Comparison of ENCODE assay signal across 10 mouse cellular contexts in genomic region chr2:30995432-30995996, GRCm38 (mm10). TPM values are rescaled to one million over a fixed set of nuclear protein-coding genes. Genes with fewer than 3 reads are reported as not detected.
A peak's percentile ranks its signal among the peaks of the same experiment; 100 is the strongest.
DNase-seq lines count a peak whose midpoint lies in the region; ATAC-seq lines count a peak whose summit lies in the region.
"Had no signal": no experiment of that assay in that cellular context is flagged by ENCODE, and none has a peak within 500 bp of the region (broad histone marks: within the 10 kb centered on the region; RNA-seq: fewer than 3 reads in every experiment).

No protein-coding gene starts in this region.

- H3K36me3 ChIP-seq in kidney, embryonic 14.5 days (ENCODE audit: control insufficient read depth, insufficient read depth, low read length) = no peaks in the 10 kb centered on the region; the same call in 1 of the 2 replicates
- peaks cover 21% of the 10 kb centered on the region for H3K36me3 ChIP-seq in heart, embryonic 13.5 days
- H3K36me3 ChIP-seq in hindbrain, embryonic 12.5 days = peaks cover 11% of the 10 kb centered on the region; the same call in 1 of the 2 replicates

- H3K9ac ChIP-seq in kidney, embryonic 14.5 days (ENCODE audit: low read depth, low read length) = no peak overlapping the region
- H3K9ac ChIP-seq in heart, embryonic 13.5 days = peak overlapping the region; percentile 79
- H3K9ac ChIP-seq in hindbrain, embryonic 12.5 days = no peak overlapping the region
- H3K9ac ChIP-seq: embryonic facial prominence, embryonic 15.5 days; liver, embryonic 14.5 days had no signal

- 66% methylated on average over 11 of the region's 11 CpGs for WGBS in kidney, embryonic 14.5 days
- WGBS in heart, embryonic 13.5 days = 50% methylated on average over 11 of the region's 11 CpGs
- WGBS in hindbrain, embryonic 12.5 days = 78% methylated on average over 11 of the region's 11 CpGs

- no peaks in the 10 kb centered on the region for H3K4me1 ChIP-seq in kidney, embryonic 14.5 days (ENCODE audit: control insufficient read depth, insufficient read depth, low read length)
- peaks cover 29% of the 10 kb centered on the region for H3K4me1 ChIP-seq in heart, embryonic 13.5 days
- H3K4me1 ChIP-seq in hindbrain, embryonic 12.5 days = 0 out of 2 replicates have a peak, but pooled peaks cover 3% of the 10 kb centered on the region

- no peak for ATAC-seq in kidney, embryonic 14.5 days (ENCODE audit: low FRiP score, low TSS enrichment)
- peak; percentile 59 for ATAC-seq in activated CD4-positive, CD25-positive, alpha-beta regulatory T cell, adult 4 months
- ATAC-seq in heart, embryonic 13.5 days (ENCODE audit: extremely low read depth, insufficient number of reproducible peaks, low FRiP score, low TSS enrichment) = 0 out of 2 replicates have a peak, but pooled peaks have one; percentile 11
- no peak for ATAC-seq in hindbrain, embryonic 12.5 days (ENCODE audit: low FRiP score)

- no peak overlapping the region for H3K27ac ChIP-seq in kidney, embryonic 14.5 days (ENCODE audit: low read depth, low read length)
- H3K27ac ChIP-seq in heart, embryonic 13.5 days (replicated peaks) = peak overlapping the region; percentile 87
- H3K27ac ChIP-seq in hindbrain, embryonic 12.5 days = no peak overlapping the region
- H3K27ac ChIP-seq: embryonic facial prominence, embryonic 15.5 days; liver, embryonic 14.5 days had no signal

- no peak overlapping the region for H3K4me2 ChIP-seq in kidney, embryonic 14.5 days (replicated peaks; ENCODE audit: low read depth, low read length)
- H3K4me2 ChIP-seq in heart, embryonic 13.5 days = peak overlapping the region; percentile 71
- no peak overlapping the region for H3K4me2 ChIP-seq in hindbrain, embryonic 12.5 days (replicated peaks)
- H3K4me2 ChIP-seq: embryonic facial prominence, embryonic 15.5 days had no signal

- no peaks in the 10 kb centered on the region for H3K9me3 ChIP-seq in kidney, embryonic 14.5 days (ENCODE audit: control insufficient read depth, low read length)
- H3K9me3 ChIP-seq in heart, embryonic 13.5 days = no peaks in the 10 kb centered on the region
- no peaks in the 10 kb centered on the region for H3K9me3 ChIP-seq in hindbrain, embryonic 12.5 days (replicated peaks)
- H3K9me3 ChIP-seq: embryonic facial prominence, embryonic 15.5 days had no signal

- intact Hi-C loops in left cerebral cortex, postnatal 14 days (cut with DNase I) = no loop called here

- H3K4me3 ChIP-seq in kidney, embryonic 14.5 days (ENCODE audit: low read length) = no peak overlapping the region
- H3K4me3 ChIP-seq in heart, embryonic 13.5 days = peak overlapping the region; percentile 52
- no peak overlapping the region for H3K4me3 ChIP-seq in hindbrain, embryonic 12.5 days
- H3K4me3 ChIP-seq: embryonic facial prominence, embryonic 15.5 days had no signal

- H3K27me3 ChIP-seq in kidney, embryonic 14.5 days (ENCODE audit: control insufficient read depth, insufficient read depth, low read length) = no peaks in the 10 kb centered on the region
- no peaks in the 10 kb centered on the region for H3K27me3 ChIP-seq in heart, embryonic 13.5 days (replicated peaks)
- H3K27me3 ChIP-seq in hindbrain, embryonic 12.5 days = no peaks in the 10 kb centered on the region
- H3K27me3 ChIP-seq: embryonic facial prominence, embryonic 15.5 days had no signal

- DNase-seq in kidney, adult 11 months = peak; percentile 68
- peak; percentile 68 to 80 for DNase-seq in kidney, postnatal 36 days
- no peak for DNase-seq in left cerebral cortex, postnatal 14 days (ENCODE audit: low spot score in 2 of 2)
- no peak for DNase-seq in left cerebral cortex, adult 9 months (ENCODE audit: low spot score in 2 of 2)

RNA-seq across cellular contexts. Expression of gene Usp20, which starts 13.4 kb away (rescaled TPM):
- 8.7 and 12.5 TPM in 2 replicates for polyA plus RNA-seq in kidney, embryonic 14.5 days (2014; fragmentation: Nextera tagmentation; extraction: Ambion mirVana)
- polyA plus RNA-seq in activated CD4-positive, CD25-positive, alpha-beta regulatory T cell, adult 4 months (2017; shearing (Covaris generic)) = 10 to 100 TPM; 11.6 to 15.0 TPM
- polyA plus RNA-seq in heart, embryonic 13.5 days (2015; fragmentation: Nextera tagmentation; extraction: Ambion mirVana) = 33.0 and 39.3 TPM in 2 replicates
- 35.0 and 37.9 TPM in 2 replicates for polyA plus RNA-seq in hindbrain, embryonic 12.5 days (2016; fragmentation: Nextera tagmentation; extraction: Ambion mirVana)
- 10 to 100 TPM; 60.5 to 66.1 TPM for total RNA-seq in left cerebral cortex, postnatal 14 days (2021)

RNA-seq across cellular contexts. Expression of gene BC005624, which starts 13.5 kb away (rescaled TPM):
- polyA plus RNA-seq in kidney, embryonic 14.5 days (2014; fragmentation: Nextera tagmentation; extraction: Ambion mirVana) = 48.7 and 52.7 TPM in 2 replicates
- 10 to 100 TPM; 74.8 to 81.0 TPM for polyA plus RNA-seq in activated CD4-positive, CD25-positive, alpha-beta regulatory T cell, adult 4 months (2017; shearing (Covaris generic))
- polyA plus RNA-seq in heart, embryonic 13.5 days (2015; fragmentation: Nextera tagmentation; extraction: Ambion mirVana) = 32.8 and 36.9 TPM in 2 replicates
- polyA plus RNA-seq in hindbrain, embryonic 12.5 days (2016; fragmentation: Nextera tagmentation; extraction: Ambion mirVana) = 75.2 and 75.4 TPM in 2 replicates
- total RNA-seq in left cerebral cortex, postnatal 14 days (2021) = 10 to 100 TPM; 56.9 TPM

RNA-seq across cellular contexts. Expression of gene Tor1a, which starts 27.8 kb away (rescaled TPM):
- polyA plus RNA-seq in kidney, embryonic 14.5 days (2014; fragmentation: Nextera tagmentation; extraction: Ambion mirVana) = 71.8 and 80.6 TPM in 2 replicates
- 10 to 100 TPM; 63.1 to 67.7 TPM for polyA plus RNA-seq in activated CD4-positive, CD25-positive, alpha-beta regulatory T cell, adult 4 months (2017; shearing (Covaris generic))
- polyA plus RNA-seq in heart, embryonic 13.5 days (2015; fragmentation: Nextera tagmentation; extraction: Ambion mirVana) = 54.9 and 55.1 TPM in 2 replicates
- 77.1 and 77.7 TPM in 2 replicates for polyA plus RNA-seq in hindbrain, embryonic 12.5 days (2016; fragmentation: Nextera tagmentation; extraction: Ambion mirVana)
- total RNA-seq in left cerebral cortex, postnatal 14 days (2021) = 10 to 100 TPM; 42.6 to 45.7 TPM

RNA-seq across cellular contexts. Expression of gene Tor1b, which starts 42.8 kb away (rescaled TPM):
- polyA plus RNA-seq in kidney, embryonic 14.5 days (2014; fragmentation: Nextera tagmentation; extraction: Ambion mirVana) = 31.0 and 39.3 TPM in 2 replicates
- 10 to 100 TPM; 18.1 to 19.9 TPM for polyA plus RNA-seq in activated CD4-positive, CD25-positive, alpha-beta regulatory T cell, adult 4 months (2017; shearing (Covaris generic))
- 23.3 and 24.3 TPM in 2 replicates for polyA plus RNA-seq in heart, embryonic 13.5 days (2015; fragmentation: Nextera tagmentation; extraction: Ambion mirVana)
- 22.9 and 23.2 TPM in 2 replicates for polyA plus RNA-seq in hindbrain, embryonic 12.5 days (2016; fragmentation: Nextera tagmentation; extraction: Ambion mirVana)
- 10 to 100 TPM; 31.6 to 34.6 TPM for total RNA-seq in left cerebral cortex, postnatal 14 days (2021)

Comparison
In these comparisons a context has a peak if more than half of its experiments do, and no peak if none do; other contexts are left out.
1. DNase-seq: peak in kidney, adult 11 months (single experiment) and kidney, postnatal 36 days (2 of 2); none in left cerebral cortex, postnatal 14 days (0 of 2) and left cerebral cortex, adult 9 months (0 of 2).
2. ATAC-seq: peak in activated CD4-positive, CD25-positive, alpha-beta regulatory T cell, adult 4 months (single experiment) and heart, embryonic 13.5 days (single experiment); none in kidney, embryonic 14.5 days (single experiment) and hindbrain, embryonic 12.5 days (single experiment).